Mouse (Mus musculus) olfactory bulb, adult 2 months (tissue): Measurements from ENCODE around the gene Ntmt1.

Experiments
- CTCF ChIP-seq: fragments of 200-500 bp; IDR thresholded peaks from 2 replicates; pipeline ENCODE4 v1.5.1; 2012; ENCODE audit warnings: low read depth, mild to moderate bottlenecking, low read length, moderate library complexity; ENCODE audit not compliant: insufficient read depth
- POLR2A ChIP-seq: fragments of 200-500 bp; IDR thresholded peaks from 2 replicates; pipeline ENCODE4 v1.6.1; 2012; ENCODE audit warnings: mild to moderate bottlenecking, low read depth, low read length, moderate library complexity; ENCODE audit not compliant: insufficient read depth

DNA sequence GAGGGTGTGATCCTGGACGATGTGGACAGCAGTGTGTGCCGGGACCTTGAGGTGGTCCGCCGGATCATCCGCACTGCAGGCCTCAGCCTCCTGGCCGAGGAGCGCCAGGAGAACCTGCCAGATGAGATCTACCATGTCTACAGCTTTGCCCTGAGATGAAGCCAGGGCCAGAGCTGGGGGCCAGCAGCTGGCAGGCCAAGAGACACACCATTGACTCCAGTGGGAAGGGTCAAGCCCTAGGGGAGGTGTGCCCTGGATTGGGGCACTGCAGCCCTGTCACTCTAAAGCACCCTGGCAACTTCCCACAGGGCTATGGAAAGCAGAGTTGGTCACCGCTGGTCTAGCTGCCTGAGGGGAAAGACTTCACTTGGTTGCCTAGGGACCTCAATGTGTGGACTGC lies 14.8 kb downstream of the Ntmt1 start:
- no peak for TF ChIP-seq CTCF
- no peak for TF ChIP-seq POLR2A
